Mouse (Mus musculus) intestine, embryonic 14.5 days (tissue): ENCODE measurements around the gene Spert. TPM values are rescaled to one million over a fixed set of nuclear protein-coding genes. Genes with fewer than 3 reads are reported as not detected.

Source experiments
- ATAC-seq: fragments of 200-750 bp; cut with Nextera tagmentation; replicated peaks from 2 replicates; pipeline ENCODE4 v1.8.0; 2017; ENCODE audit warnings: low read depth, moderate number of reproducible peaks, moderate TSS enrichment, moderate library complexity; ENCODE audit not compliant: low FRiP score, low TSS enrichment
- DNase-seq: peaks from one replicate; pipeline ENCODE4 v3.0.0-alpha.2; 2018; ENCODE audit warnings: low spot score
- H3K27ac ChIP-seq: fragments of 300-500 bp; sonication (generic); 2 replicates; pipeline ENCODE4 v1.5.1; 2014; ENCODE audit warnings: low read depth, mild to moderate bottlenecking, control low read depth
- H3K27me3 ChIP-seq: fragments of 300-500 bp; sonication (generic); replicated peaks from 2 replicates; pipeline ENCODE4 v1.6.1; 2014; ENCODE audit warnings: low read length, control low read depth; ENCODE audit not compliant: control insufficient read depth, insufficient read depth
- H3K36me3 ChIP-seq: fragments of 300-500 bp; sonication (generic); 2 replicates; pipeline ENCODE4 v1.6.1; 2014; ENCODE audit warnings: low read length, control low read depth; ENCODE audit not compliant: control insufficient read depth, insufficient read depth
- H3K4me1 ChIP-seq: fragments of 300-500 bp; sonication (generic); replicated peaks from 2 replicates; pipeline ENCODE4 v1.6.1; 2014; ENCODE audit warnings: low read length, control low read depth, mixed read lengths; ENCODE audit not compliant: control insufficient read depth, insufficient read depth
- H3K4me2 ChIP-seq: fragments of 300-500 bp; sonication (generic); 2 replicates; pipeline ENCODE4 v1.6.1; 2014; ENCODE audit warnings: low read length
- H3K4me3 ChIP-seq: fragments of 300-500 bp; sonication (generic); 2 replicates; pipeline ENCODE4 v1.5.1; 2014; ENCODE audit warnings: low read depth, low read length, control low read depth, mixed read lengths
- H3K9ac ChIP-seq: fragments of 300-500 bp; sonication (generic); 2 replicates; pipeline ENCODE4 v1.6.1; 2014; ENCODE audit warnings: mild to moderate bottlenecking, low read length
- H3K9me3 ChIP-seq: fragments of 300-500 bp; sonication (generic); 2 replicates; pipeline ENCODE4 v1.6.1; 2016; ENCODE audit warnings: low read length, control low read depth; ENCODE audit not compliant: control insufficient read depth
- WGBS: fragments of 180-500 bp; shearing (Covaris S2); extraction: QIAGEN DNeasy Blood & Tissue Kit; methylation state at CpG from one replicate; pipeline ENCODE4 v1.1.7; 2014; 5-methylcytosine and 5-hydroxymethylcytosine counted together
- polyA plus RNA-seq: library from polyadenylated mRNA; unstranded; fragments of >200 nt; fragmentation: Nextera tagmentation; extraction: Ambion mirVana; gene quantifications from 2 replicates; pipeline ENCODE4 v1.2.1, GENCODE M21; 2014

Gene Spert
- not detected in 2 replicates for polyA plus RNA-seq

DNA sequence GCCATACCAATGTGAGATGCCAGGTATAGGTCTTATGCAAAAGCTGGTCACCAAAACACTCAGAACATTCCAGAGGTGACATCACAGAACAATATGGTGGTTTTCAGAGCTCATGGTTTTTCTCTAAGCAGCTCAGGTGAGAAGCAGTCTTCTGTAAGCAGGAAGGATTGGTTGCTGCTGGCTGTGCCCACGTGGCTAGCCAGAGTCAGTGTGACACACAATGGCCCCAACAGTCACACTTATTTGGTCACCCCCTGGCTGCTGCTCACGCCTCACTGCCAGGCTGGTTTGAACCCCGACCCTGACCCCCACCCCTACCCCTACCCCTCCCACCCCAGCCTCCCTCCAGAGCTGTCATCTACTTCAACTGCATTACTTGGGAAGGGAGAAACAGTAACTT lies at the start of gene Spert:
Spert (minus strand) TSS at position 139 of the 400 bp plus-strand sequence.
- no peak within 1 kb of the TSS for H3K27ac ChIP-seq
- no peaks in the 10 kb centered on the region for H3K9me3 ChIP-seq
- H3K27me3 ChIP-seq: no peaks in the 10 kb centered on the region
- no peaks in the 10 kb centered on the region for H3K4me1 ChIP-seq
- H3K9ac ChIP-seq: no peak within 1 kb of the TSS
- no peak within 1 kb of the TSS for H3K4me3 ChIP-seq
- WGBS: 54% methylated on average over 3 of the region's 3 CpGs
- no peaks in the 10 kb centered on the region for H3K36me3 ChIP-seq
- ATAC-seq (no peak), DNase-seq (no peak)
- no peak within 1 kb of the TSS for H3K4me2 ChIP-seq

- ATAC-seq: no peak
- no peak within 1 kb of the TSS for H3K4me3 ChIP-seq
These were observed 49.2 kb upstream of the Spert start, which contains the start of gene Erich6b for GRCm38 (mm10) chr14:75642080-75642479. Erich6b (plus strand) TSS chr14:75642259.

DNA sequence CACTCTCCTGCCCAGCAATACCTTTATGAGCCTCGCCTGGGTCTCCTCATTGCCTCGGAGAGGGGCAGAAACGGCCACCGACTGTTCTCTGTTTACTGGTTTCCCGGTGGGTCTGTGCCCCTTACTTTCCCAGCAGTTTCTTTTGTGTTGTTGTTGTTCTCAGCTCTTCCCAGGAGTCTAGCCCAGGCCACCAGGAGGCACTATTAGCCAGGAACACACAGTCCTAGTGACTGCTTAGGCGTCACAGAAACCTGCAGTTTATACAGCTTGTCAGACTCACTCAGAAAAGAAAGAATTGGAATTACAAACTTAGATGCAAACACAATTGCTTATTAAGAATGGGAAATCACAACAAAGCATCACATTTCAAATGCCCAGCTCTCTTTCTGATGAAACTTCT lies 48.5 kb upstream of the Spert start:
- WGBS: 70% methylated on average over 6 of the region's 6 CpGs
- no peak for DNase-seq
- H3K9ac ChIP-seq: no peak overlapping the region

More at GRCm38 (mm10) chr14:75642080-75642479, 49.2 kb upstream of the Spert start, which contains the start of gene Erich6b:
- Histone ChIP-seq H3K27me3 (no peaks in the 10 kb centered on the region), H3K4me2 (no peak within 1 kb of the TSS), H3K9ac (no peak within 1 kb of the TSS), H3K36me3 (no peaks in the 10 kb centered on the region), H3K27ac (no peak within 1 kb of the TSS), H3K9me3 (0 out of 2 replicates have a peak, but pooled peaks cover 2% of the 10 kb centered on the region), H3K4me1 (peaks cover 3% of the 10 kb centered on the region; the same call in 1 of the 2 replicates)
- 84% methylated on average over 8 of the region's 8 CpGs for WGBS
- DNase-seq: no peak

GRCm38 (mm10) chr14:75640846-75641245 lies 47.9 kb upstream of the Spert start:
- Histone ChIP-seq H3K4me3 (no peak overlapping the region), H3K27ac (no peak overlapping the region), H3K9me3 (0 out of 2 replicates have a peak, but pooled peaks cover 2% of the 10 kb centered on the region), H3K9ac (no peak overlapping the region), H3K36me3 (no peaks in the 10 kb centered on the region), H3K4me2 (no peak overlapping the region), H3K4me1 (no peaks in the 10 kb centered on the region; the same call in 1 of the 2 replicates), H3K27me3 (no peaks in the 10 kb centered on the region)
- DNase-seq: no peak
- 88% methylated on average over 2 of the region's 2 CpGs for WGBS
- ATAC-seq: no peak

More for the DNA sequence above, 48.5 kb upstream of the Spert start:
- Histone ChIP-seq H3K4me2 (no peak overlapping the region), H3K9me3 (0 out of 2 replicates have a peak, but pooled peaks cover 2% of the 10 kb centered on the region), H3K36me3 (no peaks in the 10 kb centered on the region), H3K27me3 (no peaks in the 10 kb centered on the region), H3K4me3 (no peak overlapping the region), H3K27ac (no peak overlapping the region), H3K4me1 (peaks cover 3% of the 10 kb centered on the region; the same call in 1 of the 2 replicates)
- ATAC-seq: no peak

DNA sequence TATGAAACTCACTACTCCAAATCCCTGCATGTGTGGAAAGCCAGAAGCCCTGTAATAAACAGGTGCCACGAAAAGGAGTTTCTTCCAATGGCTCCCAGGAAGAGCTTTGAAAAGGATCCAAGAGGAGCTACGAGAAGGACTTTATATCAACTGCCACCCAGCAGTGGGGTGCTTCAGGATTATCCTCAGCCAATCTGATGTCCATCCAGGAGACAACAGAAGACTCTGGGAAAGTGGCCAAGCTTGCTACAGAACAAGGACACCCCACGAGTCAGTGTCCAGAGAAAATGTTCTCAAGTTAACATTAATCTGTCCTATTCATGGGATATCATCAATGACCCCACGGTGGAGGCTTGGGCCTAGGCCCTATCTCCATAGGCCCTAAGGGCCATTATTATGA lies 44.7 kb upstream of the Spert start:
- DNase-seq: no peak
- no peaks in the 10 kb centered on the region for H3K27me3 ChIP-seq
- 82% methylated on average over 4 of the region's 4 CpGs for WGBS
- no peak overlapping the region for H3K4me3 ChIP-seq
- H3K4me1 ChIP-seq: no peaks in the 10 kb centered on the region; the same call in 1 of the 2 replicates
- ATAC-seq: no peak
- no peaks in the 10 kb centered on the region for H3K36me3 ChIP-seq
- no peak overlapping the region for H3K4me2 ChIP-seq
- H3K27ac ChIP-seq: no peak overlapping the region
- no peaks in the 10 kb centered on the region for H3K9me3 ChIP-seq
- H3K9ac ChIP-seq: no peak overlapping the region

DNA sequence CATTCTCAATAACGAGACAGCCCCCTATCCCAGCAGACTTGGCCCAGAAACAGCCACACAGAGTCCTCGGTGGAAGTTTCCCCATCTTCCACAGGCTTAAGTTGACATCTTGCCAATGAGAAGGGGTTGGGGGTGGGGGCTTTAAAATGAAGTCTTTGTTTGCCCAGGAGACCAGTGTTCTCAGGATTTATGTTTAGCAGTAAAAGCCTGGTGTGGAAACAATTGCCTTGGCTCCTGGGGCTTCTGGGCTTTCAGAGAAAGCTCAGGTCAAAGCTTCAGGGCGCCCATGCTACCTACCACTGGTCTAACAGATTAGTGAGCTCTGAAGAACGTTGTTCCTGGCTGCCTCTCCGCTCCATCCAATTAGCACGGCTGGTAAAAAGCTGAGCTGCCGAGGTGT lies 43.2 kb upstream of the Spert start:
- DNase-seq: no peak
- H3K36me3 ChIP-seq: no peaks in the 10 kb centered on the region
- H3K4me3 ChIP-seq: no peak overlapping the region
- no peak for ATAC-seq
- WGBS: 54% methylated on average over 7 of the region's 7 CpGs
- no peak overlapping the region for H3K27ac ChIP-seq
- H3K4me1 ChIP-seq: no peaks in the 10 kb centered on the region; the same call in 1 of the 2 replicates
- no peaks in the 10 kb centered on the region for H3K9me3 ChIP-seq
- no peaks in the 10 kb centered on the region for H3K27me3 ChIP-seq
- H3K4me2 ChIP-seq: no peak overlapping the region
- H3K9ac ChIP-seq: no peak overlapping the region

DNA sequence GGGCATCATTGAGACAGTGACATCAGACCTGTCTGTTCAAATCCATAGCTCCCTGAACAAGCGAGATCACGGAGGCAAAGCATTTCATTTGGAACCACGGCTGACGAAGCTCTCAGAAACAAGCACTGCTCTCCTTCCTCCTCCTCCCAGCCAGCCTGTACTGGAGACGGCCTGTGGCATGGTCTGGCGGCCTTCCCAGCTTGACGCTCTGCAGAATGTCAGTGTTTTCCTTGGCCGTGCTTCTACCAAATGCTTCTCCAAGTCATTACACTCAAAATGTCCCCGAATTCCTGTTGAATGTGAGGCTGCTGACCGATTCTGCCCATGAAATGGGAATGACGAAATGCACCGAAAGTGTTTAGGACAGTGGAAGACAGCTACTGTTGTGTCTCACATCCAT lies 42.4 kb upstream of the Spert start:
- 51% methylated on average over 12 of the region's 12 CpGs for WGBS
- H3K9me3 ChIP-seq: no peaks in the 10 kb centered on the region
- no peak overlapping the region for H3K27ac ChIP-seq
- H3K4me3 ChIP-seq: no peak overlapping the region
- H3K9ac ChIP-seq: no peak overlapping the region
- H3K4me1 ChIP-seq: no peaks in the 10 kb centered on the region; the same call in 1 of the 2 replicates
- no peaks in the 10 kb centered on the region for H3K27me3 ChIP-seq
- H3K36me3 ChIP-seq: no peaks in the 10 kb centered on the region
- ATAC-seq (no peak), DNase-seq (no peak)
- H3K4me2 ChIP-seq: no peak overlapping the region

- ATAC-seq: no peak
- Histone ChIP-seq H3K36me3 (no peaks in the 10 kb centered on the region), H3K4me3 (no peak overlapping the region), H3K4me2 (no peak overlapping the region), H3K9me3 (no peaks in the 10 kb centered on the region), H3K4me1 (no peaks in the 10 kb centered on the region), H3K9ac (no peak overlapping the region), H3K27ac (no peak overlapping the region), H3K27me3 (no peaks in the 10 kb centered on the region)
- 93% methylated on average over 8 of the region's 8 CpGs for WGBS
- no peak for DNase-seq
These were observed 36.0 kb upstream of the Spert start for GRCm38 (mm10) chr14:75628870-75629269.

- Histone ChIP-seq H3K9ac (no peak overlapping the region), H3K4me3 (no peak overlapping the region), H3K9me3 (no peaks in the 10 kb centered on the region), H3K36me3 (no peaks in the 10 kb centered on the region), H3K4me2 (no peak overlapping the region), H3K4me1 (no peaks in the 10 kb centered on the region), H3K27me3 (no peaks in the 10 kb centered on the region), H3K27ac (no peak overlapping the region)
- ATAC-seq (no peak), DNase-seq (no peak)
- WGBS: 70% methylated on average over 7 of the region's 7 CpGs
These were observed 30.1 kb upstream of the Spert start for GRCm38 (mm10) chr14:75622984-75623383.
